Mouse (Mus musculus): ENCODE measurements at regions not wholly inside any gene's neighbourhood (a gene's known extent, or its start where the extent isn't known, plus 50 kb on each side); places are given as distances from the start of the nearest gene placed in this dataset.

DNA sequence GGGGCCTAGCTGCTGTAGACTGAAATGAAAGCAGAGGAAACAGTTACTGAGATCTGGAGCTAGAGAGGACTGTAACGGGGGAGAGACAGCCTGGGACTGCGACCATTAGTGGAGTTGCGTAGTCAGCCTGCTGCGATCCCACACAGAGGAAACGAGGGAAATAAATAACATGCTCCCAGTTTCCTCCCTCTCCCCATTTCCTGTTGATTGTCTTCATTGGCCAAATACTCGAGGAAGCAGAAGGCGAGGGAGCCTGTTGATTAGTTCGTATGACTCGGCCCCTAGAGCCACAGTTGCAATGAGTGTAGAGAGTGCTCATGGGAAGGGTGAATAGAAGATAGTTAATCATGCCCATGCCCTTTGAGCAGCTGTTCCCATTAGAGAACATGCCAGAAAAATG lies 155.0 kb upstream of the Eif4g2 start:
- ATAC-seq (ENCODE audit: low read depth), result peak; percentile 72; the same call in 1 of the 2 replicates
- H3K4me2 ChIP-seq (ENCODE audit: low read depth, low read length), result no peak overlapping the region
- H3K36me3 ChIP-seq (ENCODE audit: control insufficient read depth, insufficient read depth, low read length), result no peaks in the 10 kb centered on the region
- H3K4me3 ChIP-seq (ENCODE audit: low read length), result no peak overlapping the region
- no peak overlapping the region for H3K27ac ChIP-seq (ENCODE audit: low read length)
- H3K4me1 ChIP-seq (replicated peaks; ENCODE audit: control insufficient read depth, insufficient read depth, low read length), result peaks cover 2% of the 10 kb centered on the region; the same call in 1 of the 2 replicates
- H3K9ac ChIP-seq (ENCODE audit: low read length), result no peak overlapping the region
- WGBS, result 47% methylated on average over 9 of the region's 9 CpGs
- peaks cover 8% of the 10 kb centered on the region; the same call in 1 of the 2 replicates for H3K9me3 ChIP-seq (ENCODE audit: control insufficient read depth, low read length)
- no peaks in the 10 kb centered on the region for H3K27me3 ChIP-seq (ENCODE audit: control insufficient read depth, insufficient read depth, low read depth, low read length)

DNA sequence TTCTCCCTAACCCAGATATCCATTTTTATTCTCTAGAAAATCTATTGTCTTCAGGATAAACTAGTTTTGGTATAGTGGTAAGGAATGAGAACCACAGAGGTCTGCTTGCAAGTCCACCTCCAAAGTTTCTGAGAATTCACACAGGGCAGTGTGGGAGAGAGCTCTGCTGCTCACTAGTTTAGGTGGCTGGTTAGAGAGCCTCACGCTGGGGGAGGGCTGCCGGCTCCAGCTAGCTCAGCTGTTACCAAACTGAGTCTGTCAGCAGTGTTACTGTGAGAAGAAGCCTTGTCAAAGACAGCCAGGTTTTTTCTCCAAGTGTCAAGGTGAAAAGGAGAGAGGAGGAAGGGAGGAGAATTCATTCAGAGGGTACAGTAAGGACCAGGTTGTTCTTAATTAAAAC lies 147.8 kb upstream of the Eif4g2 start:
- WGBS, result 53% methylated on average over 2 of the region's 2 CpGs
- Histone ChIP-seq H3K27me3 (ENCODE audit: control insufficient read depth, insufficient read depth, low read depth, low read length) (no peaks in the 10 kb centered on the region), H3K4me2 (ENCODE audit: low read depth, low read length) (no peak overlapping the region), H3K27ac (ENCODE audit: low read length) (no peak overlapping the region), H3K4me1 (replicated peaks; ENCODE audit: control insufficient read depth, insufficient read depth, low read length) (peaks cover 3% of the 10 kb centered on the region; the same call in 1 of the 2 replicates), H3K9ac (ENCODE audit: low read length) (no peak overlapping the region), H3K36me3 (ENCODE audit: control insufficient read depth, insufficient read depth, low read length) (no peaks in the 10 kb centered on the region), H3K9me3 (ENCODE audit: control insufficient read depth, low read length) (no peaks in the 10 kb centered on the region), H3K4me3 (ENCODE audit: low read length) (no peak overlapping the region)
- no peak for ATAC-seq (ENCODE audit: low read depth)

DNA sequence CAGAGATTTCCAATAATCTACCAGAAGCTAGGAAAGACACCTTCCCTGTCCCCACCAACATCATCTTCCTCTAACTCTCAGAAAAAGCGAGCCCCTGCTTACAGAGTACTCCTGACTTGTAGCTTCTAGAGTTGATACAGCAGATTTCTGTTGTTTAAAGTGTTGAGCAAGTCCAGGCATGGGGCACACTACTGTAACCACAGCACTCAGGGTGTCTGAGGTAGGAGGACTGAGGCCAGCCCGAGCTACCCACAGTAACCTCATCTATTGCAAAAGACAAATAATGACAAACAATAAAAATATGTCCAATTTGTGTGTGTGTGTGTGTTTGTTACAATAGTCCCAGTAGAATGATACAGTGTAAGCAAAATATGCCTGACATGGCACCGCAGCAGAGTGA lies 144.3 kb upstream of the Eif4g2 start:
- ATAC-seq (ENCODE audit: low read depth), result no peak
- no peak overlapping the region for H3K9ac ChIP-seq (ENCODE audit: low read length)
- H3K4me1 ChIP-seq (replicated peaks; ENCODE audit: control insufficient read depth, insufficient read depth, low read length), result peaks cover 3% of the 10 kb centered on the region; the same call in 1 of the 2 replicates
- no peak overlapping the region for H3K4me3 ChIP-seq (ENCODE audit: low read length)
- no peak overlapping the region for H3K4me2 ChIP-seq (ENCODE audit: low read depth, low read length)
- H3K27ac ChIP-seq (ENCODE audit: low read length), result no peak overlapping the region
- no peaks in the 10 kb centered on the region for H3K27me3 ChIP-seq (ENCODE audit: control insufficient read depth, insufficient read depth, low read depth, low read length)
- 46% methylated on average over 3 of the region's 3 CpGs for WGBS
- no peaks in the 10 kb centered on the region for H3K9me3 ChIP-seq (ENCODE audit: control insufficient read depth, low read length)
- H3K36me3 ChIP-seq (ENCODE audit: control insufficient read depth, insufficient read depth, low read length), result no peaks in the 10 kb centered on the region

DNA sequence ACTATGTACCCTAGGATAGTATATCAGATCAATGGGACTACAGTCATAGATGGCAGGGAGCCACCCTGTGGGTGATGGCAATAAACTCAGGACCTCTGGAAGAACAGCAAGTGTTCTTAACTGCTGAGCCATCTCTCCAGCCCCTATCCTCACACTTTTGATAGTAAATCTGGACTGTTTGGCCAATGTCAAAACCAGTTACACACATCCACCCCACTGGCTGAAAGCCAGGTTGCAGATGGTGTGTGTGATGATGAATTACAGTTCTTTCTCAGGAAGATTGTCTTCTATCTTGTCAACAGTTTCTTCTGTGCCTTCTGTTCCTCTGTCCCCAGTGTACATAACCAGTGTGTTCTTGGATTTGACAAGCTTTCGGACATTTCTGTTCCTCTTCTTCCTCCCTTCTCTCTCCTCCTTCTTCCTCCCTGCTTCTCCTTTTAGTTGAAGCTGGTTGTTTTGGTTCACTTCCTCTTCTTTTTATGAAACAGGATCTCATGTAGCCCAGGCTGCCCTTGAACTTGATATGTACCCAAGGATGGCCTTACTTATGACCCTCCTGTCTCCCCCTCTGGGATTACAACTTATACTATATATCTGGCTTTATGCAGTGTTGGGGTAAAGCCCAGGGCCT lies 143.3 kb upstream of the Eif4g2 start:
- ATAC-seq (ENCODE audit: low read depth), result no peak
- no peaks in the 10 kb centered on the region for H3K36me3 ChIP-seq (ENCODE audit: control insufficient read depth, insufficient read depth, low read length)
- H3K4me3 ChIP-seq (ENCODE audit: low read length), result no peak overlapping the region
- no peak overlapping the region for H3K27ac ChIP-seq (ENCODE audit: low read length)
- H3K27me3 ChIP-seq (ENCODE audit: control insufficient read depth, insufficient read depth, low read depth, low read length), result no peaks in the 10 kb centered on the region
- no peaks in the 10 kb centered on the region for H3K9me3 ChIP-seq (ENCODE audit: control insufficient read depth, low read length)
- WGBS, result 63% methylated on average over 1 of the region's 1 CpGs
- peaks cover 3% of the 10 kb centered on the region; the same call in 1 of the 2 replicates for H3K4me1 ChIP-seq (replicated peaks; ENCODE audit: control insufficient read depth, insufficient read depth, low read length)
- H3K9ac ChIP-seq (ENCODE audit: low read length), result no peak overlapping the region
- H3K4me2 ChIP-seq (ENCODE audit: low read depth, low read length), result no peak overlapping the region

DNA sequence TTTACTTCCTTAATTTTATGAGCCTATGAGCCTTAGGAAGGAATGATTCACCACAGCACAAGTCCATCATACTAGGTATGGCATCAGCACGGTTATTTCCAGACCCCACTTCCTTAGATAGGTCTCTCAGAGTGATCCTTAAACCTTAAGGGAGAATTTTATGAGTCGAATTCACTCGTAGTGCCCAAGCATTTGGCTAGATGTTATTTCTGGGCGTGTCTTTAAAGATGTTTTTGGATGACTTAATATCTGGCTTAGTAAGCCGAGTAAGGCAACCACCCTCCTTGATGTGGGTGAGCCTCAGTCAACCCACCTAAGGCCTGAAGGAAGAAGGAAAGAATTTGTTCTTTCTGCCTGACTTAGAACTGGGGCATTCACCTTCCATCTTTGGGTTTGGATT lies 132.8 kb upstream of the Eif4g2 start:
- Histone ChIP-seq H3K9ac (ENCODE audit: low read length) (no peak overlapping the region), H3K4me3 (ENCODE audit: low read length) (no peak overlapping the region), H3K36me3 (ENCODE audit: control insufficient read depth, insufficient read depth, low read length) (no peaks in the 10 kb centered on the region), H3K27me3 (ENCODE audit: control insufficient read depth, insufficient read depth, low read depth, low read length) (no peaks in the 10 kb centered on the region), H3K27ac (ENCODE audit: low read length) (no peak overlapping the region), H3K9me3 (ENCODE audit: control insufficient read depth, low read length) (no peaks in the 10 kb centered on the region), H3K4me1 (replicated peaks; ENCODE audit: control insufficient read depth, insufficient read depth, low read length) (no peaks in the 10 kb centered on the region), H3K4me2 (ENCODE audit: low read depth, low read length) (no peak overlapping the region)
- WGBS, result 78% methylated on average over 5 of the region's 5 CpGs
- no peak for ATAC-seq (ENCODE audit: low read depth)

DNA sequence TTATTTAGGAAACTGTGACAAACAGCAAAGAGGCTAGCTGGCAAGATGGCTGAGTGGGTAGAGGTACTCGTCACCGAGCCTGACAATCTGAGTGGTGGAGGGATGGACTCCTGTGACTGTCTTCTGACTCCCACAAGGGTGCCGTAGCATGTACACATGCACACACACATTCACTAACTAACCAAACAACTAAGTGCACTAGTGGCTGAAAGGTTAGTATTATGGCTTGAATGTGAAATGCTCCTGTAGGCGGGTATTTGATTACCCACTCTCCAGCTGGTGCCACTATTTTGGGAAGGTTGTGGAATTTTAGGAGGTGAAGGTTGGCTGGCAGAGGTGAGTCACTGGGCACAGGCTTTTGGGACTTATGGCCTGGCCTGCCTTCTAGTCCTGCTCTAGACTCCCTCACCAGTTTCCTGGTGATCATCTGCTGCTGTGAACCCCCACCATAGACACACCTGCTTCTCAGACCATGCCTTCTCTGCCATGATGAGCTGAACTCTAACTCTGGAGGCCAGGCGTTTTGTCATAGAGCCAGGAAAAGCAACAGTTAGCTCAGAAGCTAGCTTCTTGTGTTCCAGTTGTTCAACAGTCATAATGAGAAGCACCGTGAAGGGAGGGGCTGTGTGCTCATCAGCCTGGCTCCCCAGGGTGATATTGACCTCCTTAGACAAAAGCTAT lies 131.5 kb upstream of the Eif4g2 start:
- H3K4me1 ChIP-seq (replicated peaks; ENCODE audit: control insufficient read depth, insufficient read depth, low read length), result no peaks in the 10 kb centered on the region
- 82% methylated on average over 6 of the region's 6 CpGs for WGBS
- H3K27me3 ChIP-seq (ENCODE audit: control insufficient read depth, insufficient read depth, low read depth, low read length), result no peaks in the 10 kb centered on the region

DNA sequence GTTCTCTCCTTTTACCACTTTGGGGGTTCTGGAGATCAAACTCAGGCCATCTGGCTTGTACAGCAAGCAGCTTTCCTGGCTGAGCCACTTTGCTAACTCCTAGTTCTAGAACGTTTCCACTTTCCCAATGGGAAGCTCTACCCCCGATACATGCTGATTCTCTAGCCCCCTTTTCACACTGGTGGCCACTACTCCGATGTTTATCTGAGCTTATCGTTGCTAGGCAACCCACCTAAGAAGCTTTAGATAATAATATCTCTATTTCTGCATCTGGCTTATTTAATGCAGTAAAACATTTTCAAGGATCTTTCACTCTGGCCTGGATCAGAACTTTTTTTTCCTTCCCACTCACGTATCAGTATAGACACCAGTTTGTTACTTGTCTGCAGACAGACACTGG lies 129.4 kb upstream of the Eif4g2 start:
- no peak for ATAC-seq (ENCODE audit: low read depth)
- no peak overlapping the region for H3K4me2 ChIP-seq (ENCODE audit: low read depth, low read length)
- H3K36me3 ChIP-seq (ENCODE audit: control insufficient read depth, insufficient read depth, low read length), result no peaks in the 10 kb centered on the region
- H3K9ac ChIP-seq (ENCODE audit: low read length), result no peak overlapping the region
- H3K4me1 ChIP-seq (replicated peaks; ENCODE audit: control insufficient read depth, insufficient read depth, low read length), result no peaks in the 10 kb centered on the region
- no peak overlapping the region for H3K27ac ChIP-seq (ENCODE audit: low read length)
- no peak overlapping the region for H3K4me3 ChIP-seq (ENCODE audit: low read length)
- WGBS, result 56% methylated on average over 5 of the region's 5 CpGs
- no peaks in the 10 kb centered on the region for H3K27me3 ChIP-seq (ENCODE audit: control insufficient read depth, insufficient read depth, low read depth, low read length)
- H3K9me3 ChIP-seq (ENCODE audit: control insufficient read depth, low read length), result no peaks in the 10 kb centered on the region

More for the DNA sequence above, 131.5 kb upstream of the Eif4g2 start:
- H3K36me3 ChIP-seq (ENCODE audit: control insufficient read depth, insufficient read depth, low read length), result no peaks in the 10 kb centered on the region
- no peak for ATAC-seq (ENCODE audit: low read depth)
- H3K4me3 ChIP-seq (ENCODE audit: low read length), result no peak overlapping the region
- H3K9me3 ChIP-seq (ENCODE audit: control insufficient read depth, low read length), result no peaks in the 10 kb centered on the region
- H3K4me2 ChIP-seq (ENCODE audit: low read depth, low read length), result no peak overlapping the region
- H3K27ac ChIP-seq (ENCODE audit: low read length), result no peak overlapping the region
- H3K9ac ChIP-seq (ENCODE audit: low read length), result no peak overlapping the region

DNA sequence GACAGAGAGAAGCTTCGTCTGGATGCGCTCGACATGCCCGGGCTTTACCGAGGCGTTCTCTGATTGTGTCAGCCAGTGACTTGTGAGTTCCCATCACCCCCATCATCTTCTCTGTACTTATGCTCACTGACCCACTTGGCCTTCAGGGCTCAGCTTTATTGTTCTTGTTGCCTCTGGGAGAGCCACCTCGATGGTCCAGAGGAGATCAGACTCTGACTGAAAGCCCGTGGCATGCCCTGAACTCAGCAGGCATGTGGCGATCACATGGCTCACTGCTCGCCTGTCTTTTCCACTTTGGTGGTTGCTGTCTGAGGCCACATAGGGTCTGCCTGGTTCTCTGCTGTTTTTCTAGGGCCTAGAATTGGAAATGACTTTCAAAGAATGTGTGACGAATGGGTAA lies 128.8 kb upstream of the Eif4g2 start:
- no peaks in the 10 kb centered on the region for H3K9me3 ChIP-seq (ENCODE audit: control insufficient read depth, low read length)
- 72% methylated on average over 11 of the region's 11 CpGs for WGBS
- H3K9ac ChIP-seq (ENCODE audit: low read length), result no peak overlapping the region
- H3K36me3 ChIP-seq (ENCODE audit: control insufficient read depth, insufficient read depth, low read length), result no peaks in the 10 kb centered on the region
- no peak overlapping the region for H3K4me3 ChIP-seq (ENCODE audit: low read length)
- no peaks in the 10 kb centered on the region; the same call in 1 of the 2 replicates for H3K27me3 ChIP-seq (ENCODE audit: control insufficient read depth, insufficient read depth, low read depth, low read length)
- no peak for ATAC-seq (ENCODE audit: low read depth)
- no peaks in the 10 kb centered on the region for H3K4me1 ChIP-seq (replicated peaks; ENCODE audit: control insufficient read depth, insufficient read depth, low read length)
- no peak overlapping the region for H3K27ac ChIP-seq (ENCODE audit: low read length)
- H3K4me2 ChIP-seq (ENCODE audit: low read depth, low read length), result no peak overlapping the region

DNA sequence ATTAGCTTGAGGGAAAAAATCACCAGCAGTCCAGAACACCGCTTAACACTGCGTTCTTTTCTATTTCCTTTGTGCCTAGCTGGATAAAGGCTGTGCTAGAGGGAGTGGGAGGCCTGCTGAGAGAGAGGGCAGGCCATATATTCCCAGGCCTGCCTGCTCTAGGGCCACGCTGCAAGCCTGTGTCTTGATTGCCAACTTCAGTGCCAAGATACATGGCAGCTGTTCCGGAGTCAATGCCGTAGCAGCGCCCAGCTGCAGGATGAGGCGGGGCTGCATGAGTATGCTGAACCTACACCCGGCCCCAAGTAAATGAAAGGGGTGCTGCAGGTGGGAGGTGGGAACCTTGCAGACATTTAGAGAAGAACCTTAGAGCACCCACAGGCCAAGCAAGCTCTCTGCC lies 127.5 kb upstream of the Eif4g2 start:
- H3K4me3 ChIP-seq (ENCODE audit: low read length), result no peak overlapping the region
- no peak overlapping the region for H3K4me2 ChIP-seq (ENCODE audit: low read depth, low read length)
- H3K4me1 ChIP-seq (replicated peaks; ENCODE audit: control insufficient read depth, insufficient read depth, low read length), result no peaks in the 10 kb centered on the region
- H3K36me3 ChIP-seq (ENCODE audit: control insufficient read depth, insufficient read depth, low read length), result no peaks in the 10 kb centered on the region
- no peak overlapping the region for H3K9ac ChIP-seq (ENCODE audit: low read length)
- H3K27ac ChIP-seq (ENCODE audit: low read length), result no peak overlapping the region
- ATAC-seq (ENCODE audit: low read depth), result no peak
- no peaks in the 10 kb centered on the region for H3K9me3 ChIP-seq (ENCODE audit: control insufficient read depth, low read length)
- 83% methylated on average over 8 of the region's 8 CpGs for whole genome bisulfite sequencing
- no peaks in the 10 kb centered on the region; the same call in 1 of the 2 replicates for H3K27me3 ChIP-seq (ENCODE audit: control insufficient read depth, insufficient read depth, low read depth, low read length)
